Mouse (Mus musculus): ENCODE measurements around the gene Prdm11. TPM values are rescaled to one million over a fixed set of nuclear protein-coding genes. Genes with fewer than 3 reads are reported as not detected.

Gene Prdm11
- total RNA-seq (2014; fragmentation: Nextera tagmentation), result 69.1 and 87.1 TPM in 2 replicates
- 33.8 and 34.4 TPM in 2 replicates for total RNA-seq (2017)
- 122 and 125 TPM in 2 replicates for polyA plus RNA-seq (2012)

DNA sequence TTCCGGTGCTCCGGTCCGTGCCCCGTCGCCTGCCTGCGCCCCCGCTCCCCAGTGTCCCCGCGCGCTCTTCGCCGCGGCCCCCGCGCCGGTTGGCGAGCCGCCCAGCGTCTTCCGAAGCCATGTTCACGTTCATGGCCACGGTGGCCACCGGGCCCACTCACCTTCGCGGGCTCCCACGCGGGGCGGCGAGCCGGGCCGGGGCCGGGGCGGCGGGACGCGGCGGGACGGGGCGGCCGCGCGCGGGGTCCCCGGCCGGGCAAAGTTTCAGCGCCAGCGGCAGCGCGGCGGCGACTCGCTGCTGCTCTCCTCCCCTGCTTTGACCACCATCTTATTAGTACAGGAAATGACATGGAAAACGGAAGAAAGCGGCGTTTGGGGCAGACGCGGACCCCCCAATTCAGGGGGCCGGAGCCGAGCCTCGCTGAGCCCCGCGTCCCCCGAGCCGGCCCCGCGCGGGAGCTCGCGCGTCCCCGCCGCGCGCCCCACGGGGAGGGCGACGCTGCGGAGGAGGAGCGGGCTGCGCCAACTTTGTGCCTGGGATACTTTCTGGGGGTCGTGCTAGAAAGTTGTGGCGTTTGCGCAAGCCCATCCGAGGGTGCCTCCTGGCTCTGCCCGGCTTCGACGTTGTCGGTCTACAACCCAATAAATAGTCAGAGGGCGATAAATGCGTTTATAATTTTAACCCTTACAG is at the start of gene Prdm11:
Prdm11 (minus strand) TSS at position 350 of the 691 bp plus-strand sequence.
- peak within 1 kb of the TSS; percentile 84 for H3K4me3 ChIP-seq (ENCODE audit: low read depth, low read length)
- TF ChIP-seq CTCF (IDR thresholded peaks at IDR 0.05; ENCODE audit: low read depth, low read length), result no peak
- no peak for TF ChIP-seq GATA2 (IDR thresholded peaks at IDR 0.05; ENCODE audit: borderline replicate concordance, low read depth, low read length)
- TF ChIP-seq POLR2AphosphoS5 (IDR thresholded peaks at IDR 0.05; ENCODE audit: insufficient replicate concordance, low read depth, low read length), result no peak
- TF ChIP-seq TAL1 (conservative IDR thresholded peaks at IDR 0.05; ENCODE audit: low read depth, low read length), result no peak
- no peak for TF ChIP-seq GATA1 (IDR thresholded peaks at IDR 0.05; ENCODE audit: borderline replicate concordance, low read length)
- H3K4me1 ChIP-seq (ENCODE audit: insufficient read depth, low read depth, low read length), result peaks cover 68% of the 10 kb centered on the region
- peaks cover 10% of the 10 kb centered on the region for H3K27me3 ChIP-seq (ENCODE audit: insufficient read depth, low read length)
- DNase-seq (ENCODE audit: low spot score) (peak; percentile 65), ATAC-seq (ENCODE audit: extremely low read depth, insufficient number of reproducible peaks, low FRiP score, poor library complexity, severe bottlenecking) (no peak)
- peaks cover 26% of the 10 kb centered on the region for H3K36me3 ChIP-seq (replicated peaks)
- no peaks in the 10 kb centered on the region for H3K9me3 ChIP-seq (replicated peaks)

DNA sequence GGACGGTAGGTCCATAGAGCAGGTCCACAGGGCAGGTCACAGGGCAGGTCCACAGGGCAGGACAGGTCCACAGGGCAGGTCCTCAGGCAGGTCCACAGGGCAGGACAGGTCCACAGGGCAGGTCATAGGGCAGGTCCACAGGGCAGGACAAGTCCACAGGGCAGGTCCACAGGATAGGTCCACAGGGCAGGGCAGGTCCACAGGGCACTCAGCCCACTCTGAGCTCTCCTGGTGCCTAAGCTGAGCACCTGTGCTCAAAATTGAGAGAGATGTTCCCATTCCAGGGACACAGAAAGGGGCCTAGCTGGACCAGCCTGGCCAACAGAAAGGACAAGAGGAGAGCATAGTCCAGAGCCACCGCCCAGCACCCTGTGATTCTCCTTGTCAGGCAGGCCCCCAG is 46.4 kb upstream of the Prdm11 start:
- H3K27me3 ChIP-seq (ENCODE audit: insufficient read depth, low read length), result peaks cover 25% of the 10 kb centered on the region
- DNase-seq (ENCODE audit: low spot score), result no peak
- H3K9me3 ChIP-seq (replicated peaks), result 0 out of 2 replicates have a peak, but pooled peaks cover 2% of the 10 kb centered on the region

DNA sequence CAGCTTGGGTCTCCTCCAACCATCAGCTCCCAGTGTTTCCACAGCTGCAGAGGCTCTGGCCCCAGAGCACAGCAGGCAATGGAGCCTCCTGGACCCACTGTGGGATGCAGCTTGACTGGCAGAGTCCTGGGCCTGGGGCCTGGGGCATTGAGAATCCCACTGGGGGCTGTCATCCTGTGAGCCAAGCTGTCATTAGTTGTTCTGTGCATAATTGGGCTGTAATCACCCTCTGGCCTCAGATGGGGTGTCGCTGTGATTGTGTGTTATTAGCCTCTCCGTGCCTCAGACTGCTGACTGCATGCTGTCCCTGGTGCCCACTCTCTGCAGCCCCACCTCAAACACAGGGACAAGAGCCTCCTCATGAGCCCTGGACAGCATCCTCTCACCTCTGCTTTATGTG is 45.7 kb upstream of the Prdm11 start:
- H3K36me3 ChIP-seq (replicated peaks), result no peaks in the 10 kb centered on the region
- ATAC-seq (ENCODE audit: extremely low read depth, insufficient number of reproducible peaks, low FRiP score, poor library complexity, severe bottlenecking) (no peak), DNase-seq (ENCODE audit: low spot score) (no peak)
- no peak for TF ChIP-seq GATA1 (IDR thresholded peaks at IDR 0.05; ENCODE audit: borderline replicate concordance, low read length)
- TF ChIP-seq GATA2 (IDR thresholded peaks at IDR 0.05; ENCODE audit: borderline replicate concordance, low read depth, low read length), result no peak
- TF ChIP-seq TAL1 (conservative IDR thresholded peaks at IDR 0.05; ENCODE audit: low read depth, low read length), result no peak
- no peak for TF ChIP-seq POLR2AphosphoS5 (IDR thresholded peaks at IDR 0.05; ENCODE audit: insufficient replicate concordance, low read depth, low read length)
- no peak for TF ChIP-seq CTCF (IDR thresholded peaks at IDR 0.05; ENCODE audit: low read depth, low read length)
- no peaks in the 10 kb centered on the region for H3K4me1 ChIP-seq (ENCODE audit: insufficient read depth, low read depth, low read length)
- 0 out of 2 replicates have a peak, but pooled peaks cover 2% of the 10 kb centered on the region for H3K9me3 ChIP-seq (replicated peaks)
- no peak overlapping the region for H3K4me3 ChIP-seq (ENCODE audit: low read depth, low read length)
- peaks cover 25% of the 10 kb centered on the region for H3K27me3 ChIP-seq (ENCODE audit: insufficient read depth, low read length)

More for the DNA sequence above, 46.4 kb upstream of the Prdm11 start:
- ATAC-seq (ENCODE audit: extremely low read depth, insufficient number of reproducible peaks, low FRiP score, poor library complexity, severe bottlenecking), result no peak
- no peak overlapping the region for H3K4me3 ChIP-seq (ENCODE audit: low read depth, low read length)
- H3K4me1 ChIP-seq (ENCODE audit: insufficient read depth, low read depth, low read length), result no peaks in the 10 kb centered on the region
- TF ChIP-seq POLR2AphosphoS5 (IDR thresholded peaks at IDR 0.05; ENCODE audit: insufficient replicate concordance, low read depth, low read length) (no peak), TAL1 (conservative IDR thresholded peaks at IDR 0.05; ENCODE audit: low read depth, low read length) (no peak), GATA2 (IDR thresholded peaks at IDR 0.05; ENCODE audit: borderline replicate concordance, low read depth, low read length) (no peak), GATA1 (IDR thresholded peaks at IDR 0.05; ENCODE audit: borderline replicate concordance, low read length) (no peak), CTCF (IDR thresholded peaks at IDR 0.05; ENCODE audit: low read depth, low read length) (no peak)
- no peaks in the 10 kb centered on the region for H3K36me3 ChIP-seq (replicated peaks)

DNA sequence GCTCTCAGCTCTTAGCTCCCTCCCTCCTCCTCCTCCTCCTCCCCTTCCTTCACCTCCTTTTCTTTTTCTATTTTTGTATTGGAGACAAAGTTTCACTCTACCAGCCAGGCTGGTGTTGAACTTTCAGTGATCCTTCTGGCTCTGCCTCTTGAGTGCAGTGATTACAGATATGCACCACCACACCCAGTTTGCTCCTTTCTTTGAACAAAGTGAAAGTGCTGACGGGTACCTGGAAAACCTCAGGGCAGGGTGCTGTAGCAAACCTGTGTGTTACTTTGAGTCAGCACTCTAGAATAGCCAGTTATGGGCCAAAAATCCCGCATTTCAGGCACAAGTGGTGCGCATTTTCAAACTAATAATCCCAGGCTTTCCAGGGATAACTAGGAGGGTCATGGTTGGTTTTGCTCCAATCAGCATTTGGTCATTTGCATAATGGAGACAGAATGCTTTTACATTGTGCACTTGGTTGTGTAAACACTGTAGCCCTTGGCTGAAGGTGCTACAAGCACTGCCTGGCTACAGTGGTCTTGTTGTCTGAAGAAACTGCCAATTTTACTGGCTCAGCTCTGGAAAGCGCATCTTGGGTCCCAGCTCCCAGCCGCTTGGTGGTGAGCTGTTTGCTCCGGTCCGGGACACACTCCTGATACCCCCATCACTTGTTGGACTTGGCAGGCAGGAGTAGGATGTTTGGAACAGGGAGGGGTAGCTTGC is 43.6 kb upstream of the Prdm11 start:
- TF ChIP-seq TAL1 (conservative IDR thresholded peaks at IDR 0.05; ENCODE audit: low read depth, low read length), result no peak
- H3K36me3 ChIP-seq (replicated peaks), result no peaks in the 10 kb centered on the region
- 0 out of 2 replicates have a peak, but pooled peaks cover 2% of the 10 kb centered on the region for H3K9me3 ChIP-seq (replicated peaks)
- no peaks in the 10 kb centered on the region for H3K4me1 ChIP-seq (ENCODE audit: insufficient read depth, low read depth, low read length)
- DNase-seq (ENCODE audit: low spot score) (no peak), ATAC-seq (ENCODE audit: extremely low read depth, insufficient number of reproducible peaks, low FRiP score, poor library complexity, severe bottlenecking) (no peak)
- H3K4me3 ChIP-seq (ENCODE audit: low read depth, low read length), result no peak overlapping the region
- peaks cover 32% of the 10 kb centered on the region for H3K27me3 ChIP-seq (ENCODE audit: insufficient read depth, low read length)

DNA sequence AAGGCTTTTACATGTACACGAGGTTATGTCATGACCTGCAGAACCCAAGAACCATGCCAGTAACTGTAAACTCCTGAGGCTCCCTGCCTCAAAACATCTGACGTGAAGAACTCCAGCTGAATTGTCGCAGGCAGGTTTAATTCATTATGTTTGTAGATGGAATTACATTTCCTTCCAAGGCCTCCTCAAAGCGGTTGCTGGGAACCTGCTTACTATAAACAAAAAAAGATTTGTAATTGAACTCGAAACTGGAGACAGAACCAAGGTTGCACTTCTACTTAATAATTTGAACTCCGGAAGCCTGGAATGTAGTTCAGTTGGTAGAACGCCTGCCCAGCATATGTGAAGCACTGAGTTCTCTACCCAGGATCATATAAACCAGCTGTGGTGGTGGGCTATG is 42.0 kb upstream of the Prdm11 start:
- no peak overlapping the region for H3K4me3 ChIP-seq (ENCODE audit: low read depth, low read length)
- ATAC-seq (ENCODE audit: extremely low read depth, insufficient number of reproducible peaks, low FRiP score, poor library complexity, severe bottlenecking) (no peak), DNase-seq (ENCODE audit: low spot score) (no peak)
- TF ChIP-seq POLR2AphosphoS5 (IDR thresholded peaks at IDR 0.05; ENCODE audit: insufficient replicate concordance, low read depth, low read length) (no peak), GATA1 (IDR thresholded peaks at IDR 0.05; ENCODE audit: borderline replicate concordance, low read length) (no peak), CTCF (IDR thresholded peaks at IDR 0.05; ENCODE audit: low read depth, low read length) (no peak), TAL1 (conservative IDR thresholded peaks at IDR 0.05; ENCODE audit: low read depth, low read length) (no peak), GATA2 (IDR thresholded peaks at IDR 0.05; ENCODE audit: borderline replicate concordance, low read depth, low read length) (no peak)
- no peaks in the 10 kb centered on the region for H3K36me3 ChIP-seq (replicated peaks)
- H3K4me1 ChIP-seq (ENCODE audit: insufficient read depth, low read depth, low read length), result no peaks in the 10 kb centered on the region
- H3K9me3 ChIP-seq (replicated peaks), result 0 out of 2 replicates have a peak, but pooled peaks cover 2% of the 10 kb centered on the region
- H3K27me3 ChIP-seq (ENCODE audit: insufficient read depth, low read length), result peaks cover 35% of the 10 kb centered on the region

DNA sequence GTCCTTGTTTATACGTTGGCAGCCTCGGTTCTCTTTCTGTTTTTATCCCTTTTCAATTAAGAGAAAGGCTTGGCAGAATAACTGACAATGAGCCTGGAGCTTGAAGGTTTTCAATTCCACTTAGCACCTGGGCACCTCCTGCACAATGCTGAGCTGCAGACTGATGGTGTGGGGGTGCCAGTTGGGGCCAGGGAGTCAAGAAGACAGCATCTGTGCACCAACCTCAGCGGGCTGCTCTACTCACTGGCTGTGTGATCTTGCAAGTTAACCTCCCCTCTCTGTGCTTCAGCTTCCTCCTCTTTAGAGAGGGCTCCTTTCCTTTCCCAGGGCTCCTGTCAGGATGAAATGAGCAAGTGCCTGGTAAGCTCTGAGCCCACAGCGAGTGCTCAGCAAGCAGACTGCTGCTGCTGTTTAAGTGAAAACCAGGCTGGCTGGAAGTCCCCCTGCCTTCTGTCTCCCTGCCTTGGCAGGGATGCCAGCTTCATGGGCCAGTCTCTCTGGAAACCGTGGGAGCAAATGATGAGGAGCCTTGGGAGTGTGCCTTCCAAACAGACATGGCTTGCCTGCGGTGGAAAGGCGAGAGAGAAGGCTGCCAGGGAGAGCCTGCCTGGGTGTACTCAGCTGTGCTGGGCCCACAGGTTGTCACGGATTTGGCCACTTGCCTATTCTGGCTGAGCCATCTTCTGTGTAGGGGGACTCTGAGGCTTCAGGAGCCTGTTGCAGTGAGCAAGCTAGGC is 39.5 kb upstream of the Prdm11 start:
- TF ChIP-seq CTCF (IDR thresholded peaks at IDR 0.05; ENCODE audit: low read depth, low read length) (no peak), TAL1 (conservative IDR thresholded peaks at IDR 0.05; ENCODE audit: low read depth, low read length) (no peak), GATA2 (IDR thresholded peaks at IDR 0.05; ENCODE audit: borderline replicate concordance, low read depth, low read length) (no peak), GATA1 (IDR thresholded peaks at IDR 0.05; ENCODE audit: borderline replicate concordance, low read length) (no peak), POLR2AphosphoS5 (IDR thresholded peaks at IDR 0.05; ENCODE audit: insufficient replicate concordance, low read depth, low read length) (no peak)
- H3K4me3 ChIP-seq (ENCODE audit: low read depth, low read length), result no peak overlapping the region
- ATAC-seq (ENCODE audit: extremely low read depth, insufficient number of reproducible peaks, low FRiP score, poor library complexity, severe bottlenecking) (no peak), DNase-seq (ENCODE audit: low spot score) (no peak)
- peaks cover 36% of the 10 kb centered on the region for H3K27me3 ChIP-seq (ENCODE audit: insufficient read depth, low read length)
- H3K36me3 ChIP-seq (replicated peaks), result no peaks in the 10 kb centered on the region
- H3K9me3 ChIP-seq (replicated peaks), result no peaks in the 10 kb centered on the region
- no peaks in the 10 kb centered on the region for H3K4me1 ChIP-seq (ENCODE audit: insufficient read depth, low read depth, low read length)

Data from G1E (cell line).